Comparison of ENCODE assay signal across 8 mouse cellular contexts in genomic region chr10:75060843-75061235, GRCm38 (mm10). TPM values are rescaled to one million over a fixed set of nuclear protein-coding genes. Genes with fewer than 3 reads are reported as not detected.
DNase-seq lines count a peak whose midpoint lies in the region; ATAC-seq and TF ChIP-seq lines count a peak whose summit lies in the region.

No protein-coding gene starts in this region.

- H3K27ac ChIP-seq in heart, embryonic 12.5 days (ENCODE audit: poor library complexity, severe bottlenecking) = peak overlapping the region; percentile 58; the same call in 1 of the 2 replicates
- no peak overlapping the region for H3K27ac ChIP-seq in liver, embryonic 14.5 days
- peak overlapping the region; percentile 28; the same call in 1 of the 2 replicates for H3K27ac ChIP-seq in stomach, embryonic 14.5 days (ENCODE audit: low read length)

- no peak for TF ChIP-seq EP300 in liver, embryonic 14.5 days (IDR thresholded peaks at IDR 0.05; ENCODE audit: low read depth)

- DNase-seq in heart, adult 11 months = no peak
- DNase-seq in CD4-positive, CD25-positive, alpha-beta regulatory T cell, adult 2 months (ENCODE audit: low read depth, low spot score) = peak; percentile 53
- DNase-seq in cerebellum, adult 8-10 months = peak; percentile 44
- peak; percentile 23 to 38 for DNase-seq in heart, postnatal 36 days
- DNase-seq in liver, embryonic 14.5 days (ENCODE audit: low read depth in 3 of 3, low spot score in 3 of 3) = no peak
- no peak for DNase-seq in left cerebral cortex, adult 9 months (ENCODE audit: low spot score in 2 of 2)

- peak overlapping the region; percentile 90 for H3K4me2 ChIP-seq in heart, embryonic 12.5 days
- peak overlapping the region; percentile 69 for H3K4me2 ChIP-seq in liver, embryonic 14.5 days (ENCODE audit: low read depth)
- H3K4me2 ChIP-seq in stomach, embryonic 14.5 days (replicated peaks; ENCODE audit: low read depth, low read length) = peak overlapping the region; percentile 93

- no peak for ATAC-seq in heart, embryonic 12.5 days (ENCODE audit: insufficient number of reproducible peaks, low FRiP score)
- ATAC-seq in liver, embryonic 14.5 days (ENCODE audit: insufficient read depth) = no peak
- peak; percentile 4; the same call in 1 of the 2 replicates for ATAC-seq in stomach, embryonic 14.5 days (ENCODE audit: insufficient number of reproducible peaks, insufficient read depth, low FRiP score, low read depth)

- under 1% methylated on average over 47 of the region's 48 CpGs for WGBS in heart, embryonic 12.5 days
- WGBS in liver, embryonic 14.5 days (ENCODE audit: insufficient replicate concordance) = under 1% methylated on average over 46 of the region's 48 CpGs
- under 1% methylated on average over 48 of the region's 48 CpGs for WGBS in stomach, embryonic 14.5 days

- peaks cover 14% of the 10 kb centered on the region for H3K27me3 ChIP-seq in heart, embryonic 12.5 days (replicated peaks)
- H3K27me3 ChIP-seq in liver, embryonic 14.5 days (ENCODE audit: control insufficient read depth, insufficient read depth, low read length) = peaks cover 34% of the 10 kb centered on the region
- H3K27me3 ChIP-seq in stomach, embryonic 14.5 days (ENCODE audit: control insufficient read depth, insufficient read depth, low read length) = no peaks in the 10 kb centered on the region

- peak overlapping the region; percentile 95 for H3K4me3 ChIP-seq in heart, embryonic 12.5 days
- H3K4me3 ChIP-seq in liver, embryonic 14.5 days (ENCODE audit: insufficient read depth in 1 of 2, low read depth in 2 of 2, low read length in 2 of 2) = peak overlapping the region; percentile 61 to 69
- peak overlapping the region; percentile 67 for H3K4me3 ChIP-seq in stomach, embryonic 14.5 days (ENCODE audit: low read depth, low read length)

- no peaks in the 10 kb centered on the region for H3K9me3 ChIP-seq in heart, embryonic 12.5 days (replicated peaks)
- no peaks in the 10 kb centered on the region for H3K9me3 ChIP-seq in liver, embryonic 14.5 days (ENCODE audit: control insufficient read depth, low read length)
- no peaks in the 10 kb centered on the region for H3K9me3 ChIP-seq in stomach, embryonic 14.5 days (ENCODE audit: control insufficient read depth, low read depth, low read length)

- H3K36me3 ChIP-seq in heart, embryonic 12.5 days = peaks cover 15% of the 10 kb centered on the region; the same call in 1 of the 2 replicates
- no peaks in the 10 kb centered on the region for H3K36me3 ChIP-seq in liver, embryonic 14.5 days (replicated peaks; ENCODE audit: control insufficient read depth, insufficient read depth, low read depth)
- 0 out of 2 replicates have a peak, but pooled peaks cover 3% of the 10 kb centered on the region for H3K36me3 ChIP-seq in stomach, embryonic 14.5 days (ENCODE audit: control insufficient read depth, insufficient read depth, low read length)

- peak overlapping the region; percentile 92 for H3K9ac ChIP-seq in heart, embryonic 12.5 days
- peak overlapping the region; percentile 9; the same call in 1 of the 2 replicates for H3K9ac ChIP-seq in liver, embryonic 14.5 days (replicated peaks)
- peak overlapping the region; percentile 74 for H3K9ac ChIP-seq in stomach, embryonic 14.5 days (replicated peaks; ENCODE audit: low read depth, low read length)

- H3K4me1 ChIP-seq in heart, embryonic 12.5 days (replicated peaks) = peaks cover 57% of the 10 kb centered on the region
- H3K4me1 ChIP-seq in liver, embryonic 14.5 days (replicated peaks; ENCODE audit: control insufficient read depth in 2 of 2, insufficient read depth in 2 of 2, low read length in 1 of 2) = peaks cover 2 to 36% of the 10 kb centered on the region in 2 experiments; a peak in 3 of 4 replicates
- H3K4me1 ChIP-seq in stomach, embryonic 14.5 days (ENCODE audit: control insufficient read depth, insufficient read depth, low read length) = peaks cover 22% of the 10 kb centered on the region

- TF ChIP-seq CTCF in liver, embryonic 14.5 days (IDR thresholded peaks at IDR 0.05; ENCODE audit: low read depth) = no peak

- intact Hi-C loops in heart, postnatal 36 days (cut with DNase I) = loop anchor here (5.0 to 10.0 kb wide), 2 partner anchors 71 to 454 kb away; partner anchors contain the start of genes Gucd1 and Snrpd3

RNA-seq across cellular contexts. Expression of gene Bcr, which starts 0.4 kb away (rescaled TPM):
- polyA plus RNA-seq in heart, embryonic 12.5 days (2016; fragmentation: Nextera tagmentation; extraction: Ambion mirVana) = 21.9 and 23.7 TPM in 2 replicates
- total RNA-seq in heart, postnatal 36 days (2021) = 1 to 10 TPM; 8.3 to 9.1 TPM
- polyA plus RNA-seq in liver, embryonic 14.5 days (2012; rRNA removed) = 3.3 and 3.5 TPM in 2 replicates
- polyA plus RNA-seq in liver, embryonic 14.5 days (2014; fragmentation: Nextera tagmentation; extraction: Ambion mirVana) = 0.85 and 1.3 TPM in 2 replicates
- 8.6 and 11.9 TPM in 2 replicates for polyA plus RNA-seq in stomach, embryonic 14.5 days (2014; fragmentation: Nextera tagmentation; extraction: Ambion mirVana)

RNA-seq across cellular contexts. Expression of gene Rab36, which starts 24.0 kb away (rescaled TPM):
- 4.3 and 4.8 TPM in 2 replicates for polyA plus RNA-seq in heart, embryonic 12.5 days (2016; fragmentation: Nextera tagmentation; extraction: Ambion mirVana)
- under 1 TPM; 0.58 to 0.92 TPM for total RNA-seq in heart, postnatal 36 days (2021)
- polyA plus RNA-seq in liver, embryonic 14.5 days (2012; rRNA removed) = 2.0 and 2.5 TPM in 2 replicates
- polyA plus RNA-seq in liver, embryonic 14.5 days (2014; fragmentation: Nextera tagmentation; extraction: Ambion mirVana) = 0.70 and 1.1 TPM in 2 replicates
- polyA plus RNA-seq in stomach, embryonic 14.5 days (2014; fragmentation: Nextera tagmentation; extraction: Ambion mirVana) = 10.3 and 12.6 TPM in 2 replicates

RNA-seq across cellular contexts. Expression of gene Rsph14, which starts 28.5 kb away (rescaled TPM):
- polyA plus RNA-seq in heart, embryonic 12.5 days (2016; fragmentation: Nextera tagmentation; extraction: Ambion mirVana) = not detected in 2 replicates
- not detected for total RNA-seq in heart, postnatal 36 days (2021)
- not detected in 2 replicates for polyA plus RNA-seq in liver, embryonic 14.5 days (2012; rRNA removed)
- not detected in 2 replicates for polyA plus RNA-seq in liver, embryonic 14.5 days (2014; fragmentation: Nextera tagmentation; extraction: Ambion mirVana)
- not detected in 2 replicates for polyA plus RNA-seq in stomach, embryonic 14.5 days (2014; fragmentation: Nextera tagmentation; extraction: Ambion mirVana)

Comparison
In these comparisons a context has a peak if more than half of its experiments do, and no peak if none do; other contexts are left out.
1. DNase-seq: peak in CD4-positive, CD25-positive, alpha-beta regulatory T cell, adult 2 months (single experiment), cerebellum, adult 8-10 months (single experiment) and heart, postnatal 36 days (2 of 2); none in heart, adult 11 months (single experiment), liver, embryonic 14.5 days (0 of 3) and left cerebral cortex, adult 9 months (0 of 2).
2. H3K9ac ChIP-seq: peak in every context shown above with its lines; median percentile 92 in heart, embryonic 12.5 days; 74 in stomach, embryonic 14.5 days; 9 in liver, embryonic 14.5 days.
3. Peak in every context shown above with its lines, with median percentiles within 50 percentile points of each other: H3K4me2 ChIP-seq and H3K4me3 ChIP-seq.